Mouse (Mus musculus) thymus, adult 2 months (tissue): Measurements from ENCODE around the gene Hist1h3a.

Source experiments
- CTCF ChIP-seq: fragments of 200-500 bp; IDR thresholded peaks from 2 replicates; pipeline ENCODE4 v1.5.1; 2012; ENCODE audit warnings: mild to moderate bottlenecking, control low read depth, low read length, moderate library complexity, borderline replicate concordance; ENCODE audit not compliant: control insufficient read depth, poor library complexity, insufficient read depth; ENCODE audit errors: extremely low read depth
- POLR2A ChIP-seq: fragments of 200-500 bp; IDR thresholded peaks from 2 replicates; pipeline ENCODE4 v1.6.1; 2012; ENCODE audit warnings: mild to moderate bottlenecking, low read length, control low read depth, moderate library complexity; ENCODE audit not compliant: control insufficient read depth, poor library complexity, insufficient read depth; ENCODE audit errors: extremely low read depth

DNA sequence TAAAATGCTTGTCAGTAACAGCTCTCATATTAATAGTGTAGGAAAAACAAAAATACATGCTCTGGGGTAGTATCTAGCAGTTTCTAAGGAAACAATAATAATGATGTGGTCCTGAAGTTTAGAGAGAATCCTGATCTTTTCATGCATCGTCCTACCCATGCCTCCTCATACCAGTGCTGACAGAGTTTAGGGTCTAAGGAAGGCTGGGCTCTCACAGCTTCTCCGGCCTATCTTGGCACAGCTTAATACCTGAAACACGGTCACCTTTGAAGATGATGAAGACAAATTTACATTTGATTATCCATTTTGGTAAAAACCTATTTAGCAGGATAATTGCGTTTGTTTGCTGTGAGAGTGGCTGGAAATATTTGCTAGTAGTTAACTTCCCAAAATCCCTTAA is 18.2 kb downstream of the Hist1h3a start:
- TF ChIP-seq CTCF (no peak), POLR2A (no peak)
